Mouse (Mus musculus): Measurements from ENCODE around the gene Fam49a.

DNA sequence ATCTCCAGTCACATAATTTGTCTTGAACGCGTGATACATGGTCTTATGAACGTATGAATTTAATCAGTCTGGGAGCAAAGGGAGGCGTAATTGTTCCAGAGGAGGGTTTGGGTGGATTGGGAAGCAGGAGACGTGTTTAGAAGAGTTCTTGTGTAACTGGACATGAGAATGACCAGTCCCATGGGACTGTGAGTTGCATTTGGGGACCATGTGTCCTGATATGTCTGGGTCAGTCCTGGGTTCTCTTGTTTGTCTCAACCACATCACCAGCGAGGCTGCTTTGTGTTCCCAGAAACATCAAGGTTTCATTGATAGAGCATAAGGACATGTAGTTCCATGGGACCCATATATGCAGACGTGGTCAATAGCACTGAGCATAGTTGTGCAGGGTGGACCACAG is 36.5 kb downstream of the Fam49a start:
- TF ChIP-seq CTCF (IDR thresholded peaks at IDR 0.05; ENCODE audit: low read depth, low read length) (no peak), POLR2A (IDR thresholded peaks at IDR 0.05; ENCODE audit: extremely low read depth, insufficient read depth, low read length) (no peak)

Measured in liver, adult 2 months (tissue).